Mouse (Mus musculus): ENCODE measurements around the gene Alppl2. TPM values are rescaled to one million over a fixed set of nuclear protein-coding genes. Genes with fewer than 3 reads are reported as not detected.

Alppl2 gene
- polyA plus RNA-seq, 1 experiment: not detected

DNA sequence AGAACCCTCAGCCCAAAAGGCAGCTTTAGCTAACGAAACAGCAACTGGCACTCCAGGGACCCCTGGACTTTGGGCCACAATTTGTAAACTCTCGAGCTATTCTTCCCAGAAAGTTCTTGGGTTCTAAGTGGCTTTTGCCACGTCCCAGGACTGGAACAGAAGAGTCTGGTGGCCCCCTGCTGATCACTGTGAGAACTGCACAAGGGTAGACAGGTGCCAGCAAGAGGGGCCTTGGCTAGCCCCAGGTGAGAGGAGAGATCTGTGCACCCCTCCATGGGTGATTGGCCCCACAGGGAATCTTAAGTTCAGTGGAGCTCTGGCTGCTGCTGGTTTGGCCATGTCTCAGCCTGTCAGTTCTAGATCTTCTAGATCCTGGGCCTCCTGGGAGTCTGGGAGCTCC, 48.6 kb downstream of the Alppl2 start:
- Histone ChIP-seq H3K79me2 (ENCODE audit: control insufficient read depth, insufficient read depth) (no peaks in the 10 kb centered on the region), H3K4me2 (ENCODE audit: low read depth) (no peak overlapping the region), H3K36me3 (ENCODE audit: control insufficient read depth, insufficient read depth) (no peaks in the 10 kb centered on the region), H3K4me3 (no peak overlapping the region), H3ac (ENCODE audit: control insufficient read depth, insufficient read length) (no peak overlapping the region), H3K27me3 (ENCODE audit: control insufficient read depth, insufficient read depth, insufficient read length) (no peaks in the 10 kb centered on the region)
- TF ChIP-seq TCF3 (IDR thresholded peaks at IDR 0.05; ENCODE audit: insufficient read length, low read depth): no peak
- no peak for TF ChIP-seq MYOD1 (IDR thresholded peaks at IDR 0.05; ENCODE audit: control insufficient read depth in 1 of 3, insufficient read length in 2 of 3, low read depth in 2 of 3)
- no peak for TF ChIP-seq POLR2AphosphoS2 (IDR thresholded peaks at IDR 0.05; ENCODE audit: insufficient read length, low read depth)

DNA sequence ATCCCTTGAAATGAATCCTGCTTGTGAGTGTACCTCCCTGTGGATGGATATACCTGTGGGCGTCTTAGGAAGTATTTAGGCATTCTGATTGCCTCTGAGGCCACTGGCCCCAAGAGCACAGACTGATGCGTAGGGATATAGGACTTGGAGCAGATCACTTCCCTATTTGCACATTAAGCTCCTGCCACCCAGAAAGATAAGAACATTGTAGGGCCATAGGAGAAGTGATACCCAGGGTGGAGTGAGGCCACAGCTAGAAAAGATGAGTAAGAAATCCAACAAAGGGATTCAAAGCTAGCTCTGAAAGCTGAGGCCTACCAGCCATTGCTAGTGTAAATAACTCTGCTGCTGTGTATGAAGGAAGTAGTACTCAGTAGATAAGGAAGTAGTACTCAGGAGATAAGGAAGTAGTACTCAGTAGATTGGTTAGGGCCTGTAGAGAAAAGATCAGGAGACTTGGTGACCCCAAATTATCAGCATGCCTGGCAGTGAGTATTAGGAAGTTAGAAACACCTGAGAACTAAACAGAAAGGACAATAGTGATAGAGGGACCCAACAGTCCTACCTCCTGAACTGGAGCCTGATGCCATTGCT, 51.2 kb downstream of the Alppl2 start:
- no peak for TF ChIP-seq POLR2A (IDR thresholded peaks at IDR 0.05; ENCODE audit: insufficient read length, low read depth)
- no peak for TF ChIP-seq CEBPB (IDR thresholded peaks at IDR 0.05; ENCODE audit: insufficient read depth, poor library complexity, severe bottlenecking)
- TF ChIP-seq TCF12 (IDR thresholded peaks at IDR 0.05; ENCODE audit: insufficient read depth, poor library complexity, severe bottlenecking): no peak
- no peak for TF ChIP-seq SRF (IDR thresholded peaks at IDR 0.05; ENCODE audit: control insufficient read depth, insufficient read length, low read depth)
- TF ChIP-seq POLR2AphosphoS2 (IDR thresholded peaks at IDR 0.05; ENCODE audit: insufficient read length, low read depth): no peak
- TF ChIP-seq MYOD1 (IDR thresholded peaks at IDR 0.05; ENCODE audit: control insufficient read depth in 1 of 3, insufficient read length in 2 of 3, low read depth in 2 of 3): no peak
- TF ChIP-seq E2F4 (IDR thresholded peaks at IDR 0.05; ENCODE audit: insufficient read depth): no peak
- no peak for TF ChIP-seq MAX (IDR thresholded peaks at IDR 0.05; ENCODE audit: low read depth)
- no peak for TF ChIP-seq MYOG (IDR thresholded peaks at IDR 0.05; ENCODE audit: control insufficient read depth in 1 of 3, insufficient read depth in 1 of 3, insufficient read length in 2 of 3, low read depth in 2 of 3)
- no peak for TF ChIP-seq TCF3 (IDR thresholded peaks at IDR 0.05; ENCODE audit: insufficient read length, low read depth)
- TF ChIP-seq REST (IDR thresholded peaks at IDR 0.05; ENCODE audit: insufficient read depth, insufficient read length): no peak
- no peak for TF ChIP-seq USF1 (IDR thresholded peaks at IDR 0.05; ENCODE audit: low read depth)
- no peak overlapping the region for H3ac ChIP-seq (ENCODE audit: control insufficient read depth, insufficient read length)
- no peaks in the 10 kb centered on the region for H3K79me2 ChIP-seq (ENCODE audit: control insufficient read depth, insufficient read depth)
- H3K4me2 ChIP-seq (ENCODE audit: low read depth): no peak overlapping the region
- no peak overlapping the region for H3K4me3 ChIP-seq
- no peaks in the 10 kb centered on the region for H3K27me3 ChIP-seq (ENCODE audit: control insufficient read depth, insufficient read depth, insufficient read length)
- no peaks in the 10 kb centered on the region for H3K36me3 ChIP-seq (ENCODE audit: control insufficient read depth, insufficient read depth)

Other genes with a start within 250 kb of the Alppl2 start
- 0.32 TPM for gene Alpi, start 11.7 kb upstream of the Alppl2 start, polyA plus RNA-seq (2012; fragmentation: generic; extraction: Trizol)
- 0.08 TPM for gene Akp3, start 35.0 kb upstream of the Alppl2 start, polyA plus RNA-seq (2012; fragmentation: generic; extraction: Trizol)
- gene Ecel1, start 66.6 kb upstream of the Alppl2 start, polyA plus RNA-seq (2012; fragmentation: generic; extraction: Trizol): 0.06 TPM
- gene Prss56, start 93.4 kb upstream of the Alppl2 start, polyA plus RNA-seq (2012; fragmentation: generic; extraction: Trizol): 0.16 TPM
- gene Chrnd, start 100.7 kb upstream of the Alppl2 start, polyA plus RNA-seq (2012; fragmentation: generic; extraction: Trizol): 208 TPM
- 376 TPM for gene Chrng, start 114.7 kb upstream of the Alppl2 start, polyA plus RNA-seq (2012; fragmentation: generic; extraction: Trizol)
- 221 TPM for gene Eif4e2, start 124.0 kb upstream of the Alppl2 start, polyA plus RNA-seq (2012; fragmentation: generic; extraction: Trizol)
- gene Efhd1, start 174.4 kb upstream of the Alppl2 start, polyA plus RNA-seq (2012; fragmentation: generic; extraction: Trizol): 2.1 TPM
- 19.0 TPM for gene Gigyf2, start 237.1 kb upstream of the Alppl2 start, polyA plus RNA-seq (2012; fragmentation: generic; extraction: Trizol)